Mouse (Mus musculus) liver, embryonic 14.5 days (tissue): ENCODE measurements at regions not wholly inside any gene's neighbourhood (a gene's known extent, or its start where the extent isn't known, plus 50 kb on each side); places are given as distances from the start of the nearest gene placed in this dataset.

Experiments
- ATAC-seq: fragments of 200-750 bp; cut with Nextera tagmentation; 2 replicates; pipeline ENCODE4 v1.8.0; 2017; ENCODE audit warnings: moderate number of reproducible peaks, mild to moderate bottlenecking, moderate library complexity; ENCODE audit not compliant: insufficient read depth
- DNase-seq, 3 experiments: peaks; one replicate each; pipeline ENCODE4 v3.0.0-alpha.2; 2012 to 2013; ENCODE audit warnings: low read depth in 3 of 3, low spot score in 3 of 3
- H3K27ac ChIP-seq: fragments of 300-500 bp; sonication (generic); 2 replicates; pipeline ENCODE4 v1.5.1; 2014; ENCODE audit warnings: moderate library complexity, mild to moderate bottlenecking, control low read depth, inconsistent platforms
- H3K27me3 ChIP-seq: fragments of 300-500 bp; sonication (generic); 2 replicates; pipeline ENCODE4 v1.6.1; 2014; ENCODE audit warnings: mild to moderate bottlenecking, low read length, moderate library complexity; ENCODE audit not compliant: control insufficient read depth, insufficient read depth
- H3K36me3 ChIP-seq: fragments of 300-500 bp; sonication (generic); replicated peaks from 2 replicates; pipeline ENCODE4 v1.6.1; 2014; ENCODE audit warnings: low read depth; ENCODE audit not compliant: control insufficient read depth, insufficient read depth
- H3K4me1 ChIP-seq, 2 experiments: fragments of 200-500 bp in 1 of 2; fragments of 300-500 bp in 1 of 2; sonication (generic) in 1 of 2; replicated peaks; 2 replicates each; pipeline ENCODE4 v1.6.1; 2012 to 2014; ENCODE audit warnings: antibody characterized with exemption in 1 of 2, inconsistent platforms in 1 of 2, low read length in 1 of 2; ENCODE audit not compliant: control insufficient read depth in 2 of 2, insufficient read depth in 2 of 2
- H3K4me2 ChIP-seq: fragments of 300-500 bp; sonication (generic); 2 replicates; pipeline ENCODE4 v1.6.1; 2014; ENCODE audit warnings: low read depth, mild to moderate bottlenecking, control low read depth, moderate library complexity
- H3K4me3 ChIP-seq, 2 experiments: fragments of 200-500 bp in 1 of 2; fragments of 300-500 bp in 1 of 2; sonication (generic) in 1 of 2; 2 replicates each; pipeline ENCODE4 v1.5.1; 2012 to 2014; ENCODE audit warnings: low read depth in 2 of 2, low read length in 2 of 2, mild to moderate bottlenecking in 2 of 2, control low read depth in 1 of 2, inconsistent platforms in 1 of 2, moderate library complexity in 1 of 2; ENCODE audit not compliant: insufficient read depth in 1 of 2
- H3K9ac ChIP-seq: fragments of 300-500 bp; sonication (generic); replicated peaks from 2 replicates; pipeline ENCODE4 v1.6.1; 2014; ENCODE audit warnings: mild to moderate bottlenecking, control low read depth, moderate library complexity
- H3K9me3 ChIP-seq: fragments of 300-500 bp; sonication (generic); 2 replicates; pipeline ENCODE4 v1.6.1; 2016; ENCODE audit warnings: low read length, mixed read lengths; ENCODE audit not compliant: control insufficient read depth
- CTCF ChIP-seq: IDR thresholded peaks from 2 replicates; pipeline ENCODE4 v1.5.1; 2016; ENCODE audit warnings: antibody characterized with exemption, low read depth, control low read depth
- EP300 ChIP-seq: IDR thresholded peaks from 2 replicates; pipeline ENCODE4 v1.6.1; 2016; ENCODE audit warnings: antibody characterized with exemption, low read depth
- WGBS: fragments of 180-500 bp; shearing (Covaris S2); extraction: QIAGEN DNeasy Blood & Tissue Kit; methylation state at CpG from one replicate; pipeline ENCODE4 v1.1.7; 2014; ENCODE audit not compliant: insufficient replicate concordance; 5-methylcytosine and 5-hydroxymethylcytosine counted together

GRCm38 (mm10) chr9:46845276-46845675 lies 153.3 kb upstream of the Gm4791 start:
- Histone ChIP-seq H3K4me3 (no peak overlapping the region), H3K4me1 (no peaks in the 10 kb centered on the region), H3K36me3 (no peaks in the 10 kb centered on the region), H3K9me3 (no peaks in the 10 kb centered on the region), H3K4me2 (no peak overlapping the region), H3K27ac (no peak overlapping the region), H3K9ac (no peak overlapping the region), H3K27me3 (no peaks in the 10 kb centered on the region)
- no peak for ATAC-seq
- DNase-seq, result no peak
- TF ChIP-seq EP300 (no peak), CTCF (no peak)
- WGBS, result 58% methylated on average over 3 of the region's 3 CpGs

GRCm38 (mm10) chr9:46843781-46844180 lies 154.8 kb upstream of the Gm4791 start:
- TF ChIP-seq CTCF (no peak), EP300 (no peak)
- Histone ChIP-seq H3K36me3 (no peaks in the 10 kb centered on the region), H3K4me2 (no peak overlapping the region), H3K9ac (no peak overlapping the region), H3K4me3 (no peak overlapping the region), H3K4me1 (no peaks in the 10 kb centered on the region), H3K27me3 (no peaks in the 10 kb centered on the region), H3K9me3 (no peaks in the 10 kb centered on the region), H3K27ac (no peak overlapping the region)
- WGBS, result 68% methylated on average over 7 of the region's 7 CpGs
- ATAC-seq (no peak), DNase-seq (no peak)

GRCm38 (mm10) chr9:46841571-46841970 lies 157.0 kb upstream of the Gm4791 start:
- Histone ChIP-seq H3K4me2 (no peak overlapping the region), H3K27me3 (no peaks in the 10 kb centered on the region), H3K36me3 (no peaks in the 10 kb centered on the region), H3K4me1 (no peaks in the 10 kb centered on the region), H3K27ac (no peak overlapping the region), H3K9ac (no peak overlapping the region), H3K9me3 (no peaks in the 10 kb centered on the region), H3K4me3 (no peak overlapping the region)
- no peak for ATAC-seq
- no peak for TF ChIP-seq CTCF
- no peak for TF ChIP-seq EP300
- 65% methylated on average over 6 of the region's 6 CpGs for WGBS
- no peak for DNase-seq

- ATAC-seq (no peak), DNase-seq (no peak)
- Histone ChIP-seq H3K4me2 (no peak overlapping the region), H3K9ac (no peak overlapping the region), H3K4me3 (no peak overlapping the region), H3K4me1 (no peaks in the 10 kb centered on the region), H3K27ac (no peak overlapping the region), H3K36me3 (no peaks in the 10 kb centered on the region), H3K9me3 (no peaks in the 10 kb centered on the region), H3K27me3 (no peaks in the 10 kb centered on the region)
- TF ChIP-seq CTCF (no peak), EP300 (no peak)
- 44% methylated on average over 7 of the region's 7 CpGs for WGBS
Measured at GRCm38 (mm10) chr9:46835261-46835660, 163.3 kb upstream of the Gm4791 start.

- no peak overlapping the region for H3K27ac ChIP-seq
Measured at GRCm38 (mm10) chr9:46830746-46831560, 167.6 kb upstream of the Gm4791 start.

More at GRCm38 (mm10) chr9:46830746-46831560, 167.6 kb upstream of the Gm4791 start:
- DNase-seq (no peak), ATAC-seq (no peak)
- H3K4me3 ChIP-seq, result no peak overlapping the region
- no peaks in the 10 kb centered on the region for H3K4me1 ChIP-seq
- H3K4me2 ChIP-seq, result no peak overlapping the region
- no peaks in the 10 kb centered on the region for H3K27me3 ChIP-seq
- H3K9me3 ChIP-seq, result no peaks in the 10 kb centered on the region
- WGBS, result 30% methylated on average over 15 of the region's 15 CpGs
- TF ChIP-seq CTCF (no peak), EP300 (no peak)
- H3K9ac ChIP-seq, result no peak overlapping the region
- no peaks in the 10 kb centered on the region for H3K36me3 ChIP-seq
